Mouse (Mus musculus) cerebellum, postnatal 14 days (tissue): ENCODE measurements at regions not wholly inside any gene's neighbourhood (a gene's known extent, or its start where the extent isn't known, plus 50 kb on each side); places are given as distances from the start of the nearest gene placed in this dataset.

Source experiments
- DNase-seq, 2 experiments: peaks; one replicate each; pipeline ENCODE4 v3.0.0; 2021; ENCODE audit warnings: mixed read lengths in 2 of 2

DNA sequence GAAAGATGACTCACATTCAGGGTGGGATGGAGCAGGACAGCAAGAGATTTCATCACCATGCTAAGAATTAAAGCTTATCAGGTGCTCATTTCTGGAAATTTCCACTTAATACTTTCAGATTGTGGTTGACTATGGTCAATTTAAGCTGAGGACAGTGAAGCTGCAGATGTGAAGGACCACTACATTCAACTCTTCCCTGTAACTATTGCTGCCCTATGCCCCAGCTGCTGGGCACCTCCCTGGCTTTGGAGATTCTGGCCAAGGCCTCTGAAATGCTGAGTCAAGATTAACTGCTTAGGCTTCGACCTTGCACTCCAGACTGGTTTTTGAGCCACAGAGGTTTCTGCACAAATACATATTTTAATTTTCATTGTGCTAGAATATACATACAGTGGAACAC lies 140.4 kb upstream of the Grik3 start:
- no peak for DNase-seq

DNA sequence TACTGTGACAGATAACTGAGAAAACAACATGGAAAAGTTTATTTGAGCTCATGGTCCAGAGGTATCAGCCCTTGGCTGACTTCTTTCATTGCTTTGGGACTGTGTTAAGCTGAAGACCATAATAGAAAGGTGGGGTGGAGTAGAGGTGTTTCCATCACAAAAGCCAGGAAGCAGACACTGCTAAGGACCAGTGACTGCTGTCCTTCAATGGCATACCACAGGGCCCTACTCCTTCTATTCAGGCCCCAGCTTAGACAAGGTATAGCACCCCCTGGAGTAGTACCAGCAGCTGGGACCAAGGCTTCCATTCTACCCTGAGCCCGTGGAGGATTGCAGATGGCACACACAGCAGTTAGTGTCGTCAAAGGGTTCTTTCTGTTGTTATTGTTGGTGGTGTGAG lies 151.4 kb upstream of the Grik3 start:
- DNase-seq: no peak

DNA sequence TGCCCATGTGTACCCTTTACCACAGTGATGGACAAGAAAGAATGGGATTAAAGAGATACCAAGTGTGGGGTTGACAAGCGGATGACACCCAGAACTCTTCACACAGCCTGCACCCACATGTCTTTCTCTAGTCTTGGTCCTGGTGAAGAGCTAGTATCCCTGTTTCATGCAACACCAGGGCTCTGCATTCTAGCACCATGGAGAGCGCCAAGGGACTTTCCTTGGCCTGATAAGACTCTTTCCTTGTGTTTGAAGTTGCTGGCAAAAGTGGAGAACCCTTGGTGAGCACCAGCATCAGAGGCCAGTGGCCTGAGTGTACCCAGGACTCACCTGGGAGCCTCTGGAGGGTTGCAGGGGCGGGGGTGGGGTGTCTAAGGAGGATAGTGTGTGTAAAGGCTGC lies 161.7 kb upstream of the Grik3 start:
- DNase-seq: no peak

DNA sequence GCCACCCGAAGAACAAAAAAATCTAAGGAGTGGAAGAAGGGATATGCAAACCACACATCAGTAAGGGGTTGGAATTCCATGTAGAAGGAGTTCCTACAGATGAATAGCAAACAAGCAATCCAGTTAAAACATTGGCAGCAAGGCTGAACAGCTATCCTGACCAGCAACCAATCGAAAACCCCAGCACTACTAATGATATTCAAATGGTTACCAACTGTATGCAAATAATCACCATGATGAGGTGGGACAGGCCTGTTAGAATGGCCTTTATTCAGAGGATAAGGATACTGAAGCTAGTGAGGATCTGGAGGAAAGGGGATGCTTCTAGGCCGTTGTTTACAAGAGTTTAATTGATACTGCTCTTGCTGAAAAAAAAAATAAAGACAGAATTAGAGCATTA lies 166.0 kb upstream of the Grik3 start:
- no peak for DNase-seq

DNA sequence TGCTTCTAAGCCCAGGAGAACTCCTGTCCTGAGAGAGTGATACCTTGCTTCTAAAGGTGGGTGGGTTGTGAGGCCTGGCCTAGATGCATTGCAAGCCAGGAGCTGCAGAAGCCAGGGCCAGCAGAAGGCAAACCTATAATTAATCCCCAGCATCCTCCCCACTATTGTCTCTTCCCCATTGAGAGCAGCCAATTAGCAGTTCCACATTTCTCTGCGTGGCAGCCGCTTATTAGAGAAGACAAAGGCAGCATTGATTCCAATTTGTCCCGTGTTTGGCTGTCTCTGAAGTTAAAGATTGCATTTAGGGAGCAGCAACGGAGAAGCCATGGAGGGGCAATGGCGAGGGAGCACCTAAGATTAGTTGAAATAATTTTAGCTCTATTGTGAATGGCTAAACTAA lies 171.2 kb upstream of the Grik3 start:
- no peak for DNase-seq

DNA sequence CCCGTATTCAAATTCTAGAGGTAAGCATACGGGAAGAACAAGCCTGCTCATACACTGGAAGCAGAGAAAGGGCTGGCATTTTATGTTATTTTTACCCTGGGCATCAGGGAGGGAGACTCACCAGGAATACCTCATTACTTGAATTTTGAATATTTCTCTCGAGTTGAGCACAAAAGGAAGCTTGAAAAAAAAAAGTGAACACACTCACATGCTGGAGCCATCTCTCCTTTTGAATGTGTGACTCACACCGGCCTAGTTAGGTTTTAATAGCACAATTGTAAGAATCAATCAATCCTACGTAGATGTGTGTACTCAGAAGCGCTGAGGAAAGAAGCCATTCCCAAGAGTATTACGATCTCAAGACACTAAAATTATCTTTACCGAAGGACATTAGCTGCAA lies 172.2 kb upstream of the Grik3 start:
- DNase-seq: no peak

DNA sequence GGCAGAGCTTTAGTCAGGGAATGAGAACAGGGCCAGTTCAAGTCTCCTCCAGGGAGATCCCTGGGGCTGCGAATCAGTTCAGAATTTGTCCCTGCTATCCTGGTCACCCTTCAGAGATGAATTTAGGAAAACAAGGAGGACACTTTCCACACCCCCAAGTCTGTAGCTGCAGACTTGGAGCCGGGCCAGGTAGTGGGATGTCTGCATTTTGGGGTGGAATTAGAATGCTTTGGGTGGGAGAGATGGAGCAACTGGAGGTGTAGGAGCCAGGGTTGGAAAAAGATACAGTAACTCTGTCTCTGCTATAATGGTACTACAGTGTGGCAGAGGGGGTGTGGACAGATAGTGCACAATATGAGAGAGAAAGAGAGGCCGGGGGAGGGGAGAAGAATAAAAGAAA lies 173.6 kb upstream of the Grik3 start:
- DNase-seq: peak in 1 of 2 experiments; percentile 47

DNA sequence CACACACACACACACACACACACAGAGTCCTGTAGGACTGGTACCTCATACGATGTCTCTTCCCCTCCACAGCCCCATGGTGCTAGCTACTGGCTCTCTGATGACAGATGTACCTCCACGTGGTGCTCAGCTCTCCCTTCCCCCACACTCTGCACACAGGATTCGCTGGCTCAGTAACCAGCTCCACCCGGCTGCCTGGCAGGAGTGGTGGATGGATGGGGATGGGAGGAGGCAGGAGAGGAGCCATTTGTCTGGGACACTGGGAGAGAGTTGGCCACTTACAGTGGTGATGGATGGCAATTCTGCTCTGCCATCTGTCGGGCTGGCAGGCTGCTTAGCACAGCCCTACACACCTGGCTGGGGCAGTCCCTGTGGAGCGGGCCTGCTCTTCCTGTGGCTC lies 174.7 kb upstream of the Grik3 start:
- peak; percentile 73 to 83 for DNase-seq

DNA sequence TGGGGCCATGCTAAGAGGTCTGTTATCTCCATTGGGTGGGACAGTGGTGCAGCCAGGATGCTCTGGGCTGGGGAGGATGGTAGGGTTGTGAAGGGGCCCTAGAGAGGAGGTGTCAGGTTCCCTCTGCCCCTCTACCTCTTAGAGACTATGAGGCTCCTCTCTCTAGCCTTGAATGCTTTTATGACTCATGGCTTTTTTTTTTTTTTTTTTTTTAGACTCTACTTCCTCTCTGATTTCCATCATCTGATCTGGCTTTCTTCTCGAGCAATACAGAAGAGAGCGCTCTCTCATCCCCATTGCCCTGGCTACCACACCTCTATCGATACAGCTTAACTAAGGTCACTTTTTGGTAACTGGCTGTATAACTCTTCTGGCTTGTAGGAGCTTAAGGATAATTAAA lies 176.6 kb upstream of the Grik3 start:
- DNase-seq: no peak

DNA sequence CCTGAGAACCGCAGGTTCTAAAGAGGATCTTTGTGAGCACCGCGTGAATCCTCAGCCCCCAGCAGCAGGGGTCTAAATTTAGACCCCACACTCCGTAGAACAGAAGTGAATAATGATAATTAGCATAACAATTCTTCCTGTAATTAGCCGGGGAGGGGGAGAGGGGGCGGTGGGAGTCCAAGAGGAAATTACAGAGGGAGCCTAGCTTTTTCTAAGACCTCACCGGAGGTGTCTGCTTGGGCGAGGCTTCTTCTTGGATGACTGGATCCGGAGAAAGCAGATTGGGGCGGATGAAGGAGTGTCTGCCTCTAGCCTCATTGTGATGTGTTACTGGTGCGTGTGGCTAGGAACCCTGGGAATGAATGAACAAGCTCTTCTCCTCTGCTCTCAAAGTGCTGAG lies 177.2 kb upstream of the Grik3 start:
- DNase-seq: no peak

DNA sequence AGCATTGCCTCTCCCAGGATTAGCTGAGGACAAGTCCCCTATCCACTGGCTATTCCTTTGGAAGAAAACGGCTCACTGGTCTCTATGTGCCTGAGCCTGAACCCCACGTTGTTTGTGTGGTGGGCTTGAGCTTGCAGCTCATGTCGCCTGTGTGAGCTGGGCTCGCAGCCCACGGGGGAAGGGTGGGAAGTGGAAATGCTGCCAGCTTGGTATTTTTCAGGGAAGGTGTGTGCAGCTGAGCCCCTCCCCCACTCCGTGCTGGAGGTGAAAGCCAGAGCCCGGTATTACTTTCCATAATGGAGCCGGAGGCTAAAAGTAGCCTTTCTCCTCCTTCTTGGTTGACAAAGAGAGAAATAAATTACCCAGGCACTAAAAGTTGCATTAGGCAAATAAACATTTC lies 180.5 kb upstream of the Zc3h12a start:
- DNase-seq: peak in 1 of 2 experiments; percentile 34

DNA sequence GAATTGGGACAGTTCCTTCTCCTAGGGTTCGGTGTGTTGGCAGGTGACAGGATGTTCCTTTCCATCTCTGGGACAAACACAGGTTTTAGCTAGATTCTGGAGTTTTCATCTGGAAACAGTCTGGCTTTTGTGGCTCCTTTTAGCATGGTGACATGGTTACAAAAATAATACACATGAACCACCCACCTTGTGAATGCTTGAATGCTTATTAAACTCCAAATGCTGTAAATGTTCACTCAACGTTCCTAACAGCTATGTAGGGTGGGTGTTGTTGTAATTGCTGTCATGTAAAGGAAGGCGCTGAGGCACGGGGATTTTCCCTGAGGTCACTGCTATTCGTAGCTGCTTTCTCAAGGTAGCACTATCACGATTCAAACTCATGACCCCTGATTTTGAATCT lies 178.1 kb upstream of the Zc3h12a start:
- no peak for DNase-seq

DNA sequence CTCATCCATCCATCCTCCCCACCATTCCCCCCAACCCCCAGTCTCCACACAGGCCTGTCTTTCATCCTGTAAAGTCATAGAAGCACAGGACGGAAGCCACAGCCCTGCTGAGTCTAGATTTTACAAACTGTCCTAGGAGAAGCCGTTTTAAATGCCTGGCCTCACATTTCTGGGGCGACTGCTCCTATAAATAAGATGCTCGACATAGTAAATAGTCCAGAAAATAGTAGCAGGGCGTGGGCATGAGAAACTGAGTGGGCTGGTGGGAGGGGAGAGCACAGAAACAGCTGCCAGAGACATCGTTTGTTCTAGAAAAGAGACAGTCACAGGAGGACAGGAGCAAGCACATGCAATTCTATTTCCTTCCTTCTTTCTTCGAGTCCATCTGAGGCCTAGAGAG lies 175.0 kb upstream of the Zc3h12a start:
- no peak for DNase-seq

DNA sequence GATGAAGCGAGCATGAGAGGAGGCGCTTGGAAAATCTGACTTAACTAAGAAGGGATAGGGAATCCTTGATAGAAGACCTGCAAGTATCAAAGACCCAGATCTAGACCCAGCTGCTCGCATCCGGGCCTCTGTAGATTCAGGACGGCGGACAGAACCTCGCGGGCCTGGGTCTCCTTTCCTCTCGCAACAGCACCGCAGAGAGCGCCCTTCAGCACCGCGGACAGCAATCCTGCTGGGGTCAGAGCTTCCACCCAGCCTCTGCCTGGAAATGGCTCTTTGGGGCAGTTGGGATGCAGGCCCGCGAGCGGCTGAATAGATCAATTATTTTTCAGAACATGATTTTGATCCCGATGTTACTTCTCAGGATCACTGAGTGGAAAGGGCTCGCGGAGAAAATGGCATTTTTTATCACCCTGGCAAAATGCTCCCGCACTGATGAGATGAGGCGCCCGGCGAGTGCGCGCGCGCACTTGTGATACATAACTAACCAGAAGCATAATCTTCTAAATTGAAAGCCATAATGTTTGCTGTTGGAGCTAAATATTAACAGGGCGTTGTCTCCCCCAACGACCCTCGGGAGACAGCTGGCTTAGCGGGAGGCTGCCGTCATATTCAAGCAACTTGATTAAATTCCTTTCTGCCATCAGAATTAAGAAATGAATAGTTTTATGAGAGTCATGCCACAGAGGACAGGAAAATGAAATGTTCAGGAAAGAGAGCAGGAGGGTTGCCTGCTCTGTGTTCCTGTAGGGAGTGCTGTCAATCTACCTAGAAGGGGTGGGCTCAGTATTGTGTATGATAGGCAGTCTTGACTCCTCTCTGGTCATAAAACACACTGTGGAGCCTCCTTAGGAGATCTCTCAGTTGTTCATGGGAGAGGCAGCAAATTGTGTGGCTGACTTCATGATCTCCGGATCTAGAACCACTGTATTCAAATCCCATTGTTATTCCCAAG lies 173.1 kb upstream of the Zc3h12a start:
- DNase-seq: peak; percentile 22 to 48

DNA sequence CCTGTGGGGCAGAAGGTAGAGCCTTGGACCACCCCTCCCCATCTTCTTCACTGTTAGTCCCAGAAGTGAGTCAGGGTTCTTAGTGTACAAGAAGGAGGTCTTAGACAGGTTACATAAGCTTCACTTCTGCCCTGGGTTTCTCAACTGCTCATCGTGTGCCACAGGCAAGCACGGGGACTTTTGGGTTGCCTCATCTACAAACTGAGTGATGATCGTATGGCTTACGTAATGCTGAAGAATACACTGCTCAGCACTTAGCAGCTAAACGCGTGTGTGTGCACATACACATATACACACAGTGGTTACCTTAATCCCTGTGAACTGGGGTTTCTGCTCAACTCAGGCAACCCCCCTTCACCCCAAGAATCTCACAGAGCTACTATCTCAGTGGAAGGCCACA lies 163.1 kb upstream of the Zc3h12a start:
- DNase-seq: no peak

DNA sequence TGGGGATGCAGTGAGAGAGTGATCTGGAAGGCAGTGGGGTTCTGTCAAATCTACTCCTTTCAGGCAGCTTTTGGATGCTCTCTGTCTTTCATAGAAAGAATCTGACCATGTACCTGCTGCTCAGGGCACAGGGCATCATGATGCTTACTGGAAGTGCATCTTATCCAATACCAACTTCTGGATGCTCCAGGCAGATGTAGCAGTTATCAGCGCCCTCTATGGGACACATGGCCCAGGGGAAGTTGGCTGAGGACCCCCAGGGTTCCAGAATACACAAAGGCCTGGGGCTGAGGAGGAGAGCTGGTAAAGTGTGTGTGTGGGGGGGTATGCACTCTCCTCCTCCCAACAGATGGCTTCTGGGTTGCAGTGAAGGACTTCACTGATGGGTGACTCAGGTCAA lies 162.1 kb upstream of the Zc3h12a start:
- DNase-seq: no peak

DNA sequence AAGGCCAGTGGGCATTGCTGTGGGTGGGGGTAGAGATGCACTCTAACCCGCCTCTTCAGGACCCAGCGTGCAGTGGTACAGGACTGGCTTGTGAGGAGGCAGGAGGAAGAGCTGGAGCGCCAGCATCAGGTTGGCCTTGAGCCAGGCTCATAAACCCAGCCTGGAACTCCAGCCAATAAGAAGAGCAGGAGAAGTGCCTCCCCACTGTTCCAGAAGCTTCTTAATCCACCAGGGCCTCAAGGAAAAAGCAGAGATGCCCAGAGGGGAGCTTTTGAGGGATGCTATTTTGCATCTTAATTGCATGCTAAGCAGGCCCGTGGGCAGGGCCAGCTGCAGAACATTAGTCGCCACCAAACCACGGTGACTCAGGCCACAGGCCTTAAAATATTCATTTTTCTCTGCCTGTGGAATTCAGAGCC lies 161.4 kb upstream of the Zc3h12a start:
- DNase-seq: peak; percentile 44 to 54

DNA sequence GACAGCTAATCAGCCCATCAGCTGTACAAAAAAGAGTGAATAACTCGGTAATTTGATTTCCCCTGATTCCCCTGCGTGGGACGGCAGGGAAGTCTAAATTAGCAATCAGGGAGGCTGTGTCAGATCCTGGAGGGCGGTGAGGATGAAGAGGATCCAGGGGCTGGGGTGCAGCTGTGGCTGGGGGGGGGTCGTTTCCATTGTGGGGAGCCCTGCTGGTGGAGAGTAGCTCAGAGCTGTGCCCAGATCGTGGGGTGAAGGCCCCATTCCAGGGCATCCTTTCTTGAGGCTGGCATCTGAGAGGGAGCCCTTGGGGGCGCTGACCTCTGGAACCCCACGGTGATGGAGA lies 155.3 kb upstream of the Zc3h12a start:
- peak in 1 of 2 experiments; percentile 17 for DNase-seq

DNA sequence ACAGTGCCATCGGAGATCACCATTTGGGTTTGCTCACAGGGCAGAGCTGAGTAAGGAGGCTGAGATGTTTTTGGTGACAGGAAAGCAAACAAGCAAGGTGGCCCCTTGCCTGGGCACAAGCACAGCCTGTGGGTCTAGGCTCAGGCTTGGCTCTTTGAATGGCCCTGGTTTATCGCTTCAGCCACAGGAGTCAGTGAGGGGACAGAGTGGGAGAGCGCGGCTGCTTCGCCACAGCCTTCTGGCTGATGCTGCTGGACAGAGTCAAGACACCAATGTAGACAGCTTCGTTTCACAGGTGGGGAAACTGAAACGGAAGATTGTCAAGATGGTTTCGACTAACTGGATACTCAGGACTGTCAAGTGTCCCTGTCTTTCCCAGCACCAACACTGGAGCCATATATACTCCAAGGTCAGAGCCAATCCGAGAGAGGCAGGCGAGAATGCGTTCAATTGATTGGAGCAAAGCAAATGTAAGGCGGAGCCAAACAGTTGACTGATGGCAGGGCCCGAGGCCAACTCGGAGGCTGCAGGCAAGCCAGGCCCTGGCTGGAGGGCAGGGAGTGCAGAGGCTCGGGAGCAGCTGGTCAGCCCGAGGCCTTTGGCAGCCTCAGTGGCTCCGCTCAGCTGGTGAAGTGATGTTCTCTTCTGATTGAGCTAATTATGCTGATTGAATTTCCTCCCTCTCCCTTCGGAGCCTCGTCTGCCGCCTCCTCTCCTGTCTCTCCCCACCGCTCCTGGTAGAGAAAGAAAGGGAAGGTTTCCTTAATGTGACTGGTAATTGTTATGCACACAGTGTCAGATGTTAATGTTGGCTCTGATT lies 154.7 kb upstream of the Zc3h12a start:
- DNase-seq: peak; percentile 93 to 94

DNA sequence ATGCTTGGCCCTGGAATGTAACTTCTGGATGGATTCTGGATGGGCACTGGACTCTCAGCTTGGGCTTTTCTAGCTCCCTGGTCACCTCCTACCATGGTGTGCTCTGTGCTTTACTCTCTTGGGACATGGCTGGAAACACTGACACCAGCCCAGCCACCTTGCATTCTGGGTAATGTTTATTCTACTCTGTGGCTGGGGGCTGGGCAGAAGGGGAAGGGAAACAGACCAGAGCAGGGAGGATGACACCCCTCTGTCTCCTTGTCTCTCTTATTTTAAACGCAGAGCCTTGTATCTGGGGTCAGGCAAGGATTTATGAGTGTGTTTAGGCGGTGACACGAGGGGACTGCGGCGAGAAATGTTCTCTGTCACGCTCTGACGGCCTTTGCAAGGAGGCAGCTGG lies 151.5 kb upstream of the Zc3h12a start:
- DNase-seq: no peak

DNA sequence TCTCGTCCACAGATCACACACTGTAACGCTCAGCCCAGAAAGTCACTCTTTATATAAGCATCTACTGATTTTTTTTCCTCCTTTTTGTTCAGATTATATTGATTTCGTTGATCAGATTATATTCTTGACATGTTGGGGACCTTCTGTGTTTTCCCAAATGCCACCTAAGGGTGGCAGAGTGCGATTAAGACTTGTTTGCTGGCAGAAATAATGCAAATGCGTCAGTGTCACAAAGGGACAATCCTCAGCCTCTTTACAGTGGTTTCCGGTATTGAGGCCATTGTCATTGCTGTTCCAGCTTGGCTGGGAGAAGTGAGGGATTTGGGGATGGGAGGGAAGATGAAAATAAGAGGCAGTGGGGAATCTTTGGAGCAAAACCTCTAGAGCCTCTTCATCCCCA lies 149.2 kb upstream of the Zc3h12a start:
- DNase-seq: no peak

DNA sequence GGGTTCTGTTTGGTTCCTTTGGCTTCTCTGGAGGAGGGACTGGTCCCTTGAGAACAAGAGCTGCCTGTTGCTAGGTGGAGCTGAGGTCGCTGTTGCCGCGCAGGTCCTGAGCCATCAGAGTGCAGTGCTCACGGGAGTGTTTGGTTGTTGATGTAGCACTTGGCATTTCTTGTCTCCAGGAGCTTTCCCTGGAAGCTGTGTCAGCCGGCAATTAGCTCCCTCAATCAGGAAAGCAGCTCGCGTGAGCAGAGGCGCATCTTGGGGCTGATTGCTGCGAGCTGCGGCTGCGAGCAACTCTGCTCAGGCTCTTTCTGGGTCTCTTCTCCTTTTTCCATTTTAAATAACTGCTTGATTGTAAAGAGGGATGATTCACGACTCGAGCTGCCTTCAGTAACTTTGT lies 147.6 kb upstream of the Zc3h12a start:
- no peak for DNase-seq

DNA sequence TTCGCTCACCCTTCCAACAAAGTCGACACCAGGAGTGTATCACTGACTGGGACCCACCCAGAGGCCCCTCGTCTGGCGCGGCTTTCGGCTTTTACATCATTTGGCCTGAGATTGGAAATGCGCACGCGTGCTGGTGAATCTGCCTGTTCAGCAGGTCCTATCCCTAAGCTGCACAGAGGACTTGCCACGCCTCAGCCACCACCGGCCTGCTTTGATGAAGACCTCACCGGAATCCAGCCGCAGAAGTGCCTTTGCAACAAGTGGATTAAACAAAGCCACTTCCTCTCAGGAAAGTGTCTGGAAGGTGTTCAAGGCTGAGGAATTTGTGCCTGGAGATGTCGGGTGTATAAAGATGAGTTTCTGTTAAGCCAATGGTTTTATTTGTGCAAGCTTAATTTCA lies 143.3 kb upstream of the Zc3h12a start:
- DNase-seq: no peak

DNA sequence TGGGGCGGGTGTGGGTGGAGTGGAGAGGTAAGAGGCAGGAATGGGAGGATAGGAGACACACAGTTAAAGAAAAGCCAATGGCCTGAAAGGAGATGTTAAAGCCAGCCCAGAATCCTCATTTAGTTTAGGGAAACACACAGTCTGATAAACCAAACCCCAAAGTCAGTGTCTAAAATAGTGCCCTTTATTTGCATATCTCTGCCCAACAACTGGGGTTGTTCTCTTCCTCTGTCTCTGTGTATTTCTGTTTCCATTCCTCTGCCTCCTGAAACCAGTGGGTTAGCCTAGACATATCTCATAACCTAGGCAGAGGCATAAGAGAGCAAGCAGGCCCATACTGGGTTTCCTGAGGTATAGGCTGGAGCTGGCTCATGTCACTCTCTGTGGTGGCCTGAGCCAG lies 138.6 kb upstream of the Zc3h12a start:
- DNase-seq: no peak
